Mouse (Mus musculus): ENCODE data around the gene Ppp4r3a. TPM values are rescaled to one million over a fixed set of nuclear protein-coding genes. Genes with fewer than 3 reads are reported as not detected.

Gene Ppp4r3a
- polyA plus RNA-seq, 1 experiment from 2014 or later = 68.5 TPM

GRCm38 (mm10) chr12:101026025-101026424, 57.5 kb downstream of the Ppp4r3a start:
- Histone ChIP-seq H3K4me2 (peak overlapping the region; percentile 84; the same call in 1 of the 2 replicates), H3K27me3 (ENCODE audit: control insufficient read depth, insufficient read depth, low read length) (no peaks in the 10 kb centered on the region), H3K9me3 (ENCODE audit: control insufficient read depth, low read length) (no peaks in the 10 kb centered on the region), H3K36me3 (ENCODE audit: control insufficient read depth, insufficient read depth, low read length) (peaks cover 11% of the 10 kb centered on the region; the same call in 1 of the 2 replicates), H3K27ac (ENCODE audit: low read depth, low read length) (no peak overlapping the region), H3K4me3 (ENCODE audit: low read depth, low read length) (no peak overlapping the region; the same call in 1 of the 2 replicates), H3K9ac (ENCODE audit: low read length) (no peak overlapping the region), H3K4me1 (ENCODE audit: control insufficient read depth, insufficient read depth, low read length) (peaks cover 28% of the 10 kb centered on the region)
- no peak for DNase-seq (ENCODE audit: low spot score, missing footprints)
- WGBS = 82% methylated on average over 4 of the region's 4 CpGs
- ATAC-seq (ENCODE audit: low FRiP score) = no peak

- no peak overlapping the region for H3K9ac ChIP-seq (ENCODE audit: low read length)
- H3K27ac ChIP-seq (ENCODE audit: low read depth, low read length) = no peak overlapping the region
- ATAC-seq (ENCODE audit: low FRiP score) (no peak), DNase-seq (ENCODE audit: low spot score, missing footprints) (no peak)
- no peaks in the 10 kb centered on the region for H3K9me3 ChIP-seq (ENCODE audit: control insufficient read depth, low read length)
- no peaks in the 10 kb centered on the region for H3K27me3 ChIP-seq (ENCODE audit: control insufficient read depth, insufficient read depth, low read length)
- no peak overlapping the region for H3K4me2 ChIP-seq
- peaks cover 17% of the 10 kb centered on the region; the same call in 1 of the 2 replicates for H3K36me3 ChIP-seq (ENCODE audit: control insufficient read depth, insufficient read depth, low read length)
- 76% methylated on average over 7 of the region's 7 CpGs for WGBS
- H3K4me1 ChIP-seq (ENCODE audit: control insufficient read depth, insufficient read depth, low read length) = peaks cover 28% of the 10 kb centered on the region
- no peak overlapping the region for H3K4me3 ChIP-seq (ENCODE audit: low read depth, low read length)
Observed at GRCm38 (mm10) chr12:101025379-101025778, 58.1 kb downstream of the Ppp4r3a start.

- 73% methylated on average over 8 of the region's 8 CpGs for WGBS
- no peak for ATAC-seq (ENCODE audit: low FRiP score)
- Histone ChIP-seq H3K36me3 (ENCODE audit: control insufficient read depth, insufficient read depth, low read length) (peaks cover 18% of the 10 kb centered on the region; the same call in 1 of the 2 replicates), H3K4me1 (ENCODE audit: control insufficient read depth, insufficient read depth, low read length) (peaks cover 28% of the 10 kb centered on the region), H3K4me2 (no peak overlapping the region), H3K9me3 (ENCODE audit: control insufficient read depth, low read length) (no peaks in the 10 kb centered on the region), H3K9ac (ENCODE audit: low read length) (no peak overlapping the region), H3K4me3 (ENCODE audit: low read depth, low read length) (no peak overlapping the region), H3K27ac (ENCODE audit: low read depth, low read length) (no peak overlapping the region), H3K27me3 (ENCODE audit: control insufficient read depth, insufficient read depth, low read length) (no peaks in the 10 kb centered on the region)
- DNase-seq (ENCODE audit: low spot score, missing footprints) = no peak
Observed at GRCm38 (mm10) chr12:101024824-101025223, 58.7 kb downstream of the Ppp4r3a start.

GRCm38 (mm10) chr12:101023143-101023542, 60.4 kb downstream of the Ppp4r3a start:
- ATAC-seq (ENCODE audit: low FRiP score) = no peak
- no peaks in the 10 kb centered on the region for H3K27me3 ChIP-seq (ENCODE audit: control insufficient read depth, insufficient read depth, low read length)
- 78% methylated on average over 11 of the region's 11 CpGs for WGBS
- H3K9me3 ChIP-seq (ENCODE audit: control insufficient read depth, low read length) = no peaks in the 10 kb centered on the region
- H3K27ac ChIP-seq (ENCODE audit: low read depth, low read length) = no peak overlapping the region
- no peak overlapping the region for H3K4me2 ChIP-seq
- H3K9ac ChIP-seq (ENCODE audit: low read length) = no peak overlapping the region
- H3K4me1 ChIP-seq (ENCODE audit: control insufficient read depth, insufficient read depth, low read length) = peaks cover 39% of the 10 kb centered on the region
- no peak for DNase-seq (ENCODE audit: low spot score, missing footprints)
- H3K36me3 ChIP-seq (ENCODE audit: control insufficient read depth, insufficient read depth, low read length) = peaks cover 18% of the 10 kb centered on the region; the same call in 1 of the 2 replicates
- H3K4me3 ChIP-seq (ENCODE audit: low read depth, low read length) = no peak overlapping the region

- 95% methylated on average over 8 of the region's 8 CpGs for WGBS
Observed at GRCm38 (mm10) chr12:101022353-101022752, 61.1 kb downstream of the Ppp4r3a start.

GRCm38 (mm10) chr12:101021484-101022226, 61.8 kb downstream of the Ppp4r3a start:
- Histone ChIP-seq H3K4me2 (no peak overlapping the region), H3K27ac (ENCODE audit: low read depth, low read length) (no peak overlapping the region), H3K36me3 (ENCODE audit: control insufficient read depth, insufficient read depth, low read length) (peaks cover 18% of the 10 kb centered on the region; the same call in 1 of the 2 replicates), H3K4me1 (ENCODE audit: control insufficient read depth, insufficient read depth, low read length) (peaks cover 36% of the 10 kb centered on the region), H3K27me3 (ENCODE audit: control insufficient read depth, insufficient read depth, low read length) (no peaks in the 10 kb centered on the region), H3K4me3 (ENCODE audit: low read depth, low read length) (no peak overlapping the region), H3K9me3 (ENCODE audit: control insufficient read depth, low read length) (no peaks in the 10 kb centered on the region), H3K9ac (ENCODE audit: low read length) (no peak overlapping the region)
- ATAC-seq (ENCODE audit: low FRiP score) = no peak
- 71% methylated on average over 9 of the region's 9 CpGs for WGBS
- DNase-seq (ENCODE audit: low spot score, missing footprints) = no peak

More at GRCm38 (mm10) chr12:101022353-101022752, 61.1 kb downstream of the Ppp4r3a start:
- peaks cover 41% of the 10 kb centered on the region for H3K4me1 ChIP-seq (ENCODE audit: control insufficient read depth, insufficient read depth, low read length)
- H3K9me3 ChIP-seq (ENCODE audit: control insufficient read depth, low read length) = no peaks in the 10 kb centered on the region
- ATAC-seq (ENCODE audit: low FRiP score) = no peak
- H3K27ac ChIP-seq (ENCODE audit: low read depth, low read length) = no peak overlapping the region
- H3K4me2 ChIP-seq = no peak overlapping the region
- H3K27me3 ChIP-seq (ENCODE audit: control insufficient read depth, insufficient read depth, low read length) = no peaks in the 10 kb centered on the region
- no peak overlapping the region for H3K4me3 ChIP-seq (ENCODE audit: low read depth, low read length)
- no peak for DNase-seq (ENCODE audit: low spot score, missing footprints)
- no peak overlapping the region for H3K9ac ChIP-seq (ENCODE audit: low read length)
- peaks cover 18% of the 10 kb centered on the region; the same call in 1 of the 2 replicates for H3K36me3 ChIP-seq (ENCODE audit: control insufficient read depth, insufficient read depth, low read length)

GRCm38 (mm10) chr12:101020210-101021015, 63.1 kb downstream of the Ppp4r3a start:
- Histone ChIP-seq H3K27me3 (ENCODE audit: control insufficient read depth, insufficient read depth, low read length) (no peaks in the 10 kb centered on the region), H3K9me3 (ENCODE audit: control insufficient read depth, low read length) (no peaks in the 10 kb centered on the region), H3K27ac (ENCODE audit: low read depth, low read length) (no peak overlapping the region), H3K4me1 (ENCODE audit: control insufficient read depth, insufficient read depth, low read length) (peaks cover 25% of the 10 kb centered on the region), H3K4me3 (ENCODE audit: low read depth, low read length) (no peak overlapping the region), H3K36me3 (ENCODE audit: control insufficient read depth, insufficient read depth, low read length) (peaks cover 18% of the 10 kb centered on the region; the same call in 1 of the 2 replicates), H3K9ac (ENCODE audit: low read length) (no peak overlapping the region), H3K4me2 (no peak overlapping the region)
- no peak for ATAC-seq (ENCODE audit: low FRiP score)
- WGBS = 92% methylated on average over 15 of the region's 15 CpGs
- no peak for DNase-seq (ENCODE audit: low spot score, missing footprints)

GRCm38 (mm10) chr12:101019443-101019842, 64.1 kb downstream of the Ppp4r3a start:
- H3K4me1 ChIP-seq (ENCODE audit: control insufficient read depth, insufficient read depth, low read length) = peaks cover 20% of the 10 kb centered on the region
- WGBS = 88% methylated on average over 7 of the region's 7 CpGs
- peaks cover 18% of the 10 kb centered on the region; the same call in 1 of the 2 replicates for H3K36me3 ChIP-seq (ENCODE audit: control insufficient read depth, insufficient read depth, low read length)

More at GRCm38 (mm10) chr12:101019443-101019842, 64.1 kb downstream of the Ppp4r3a start:
- DNase-seq (ENCODE audit: low spot score, missing footprints) (no peak), ATAC-seq (ENCODE audit: low FRiP score) (peak; percentile 12; the same call in 1 of the 2 replicates)
- no peak overlapping the region; the same call in 1 of the 2 replicates for H3K4me2 ChIP-seq
- no peak overlapping the region for H3K9ac ChIP-seq (ENCODE audit: low read length)
- H3K27ac ChIP-seq (ENCODE audit: low read depth, low read length) = no peak overlapping the region
- H3K9me3 ChIP-seq (ENCODE audit: control insufficient read depth, low read length) = no peaks in the 10 kb centered on the region
- H3K27me3 ChIP-seq (ENCODE audit: control insufficient read depth, insufficient read depth, low read length) = no peaks in the 10 kb centered on the region
- H3K4me3 ChIP-seq (ENCODE audit: low read depth, low read length) = no peak overlapping the region
